Mouse (Mus musculus): ENCODE measurements around the gene Arfgap1. TPM values are rescaled to one million over a fixed set of nuclear protein-coding genes. Genes with fewer than 3 reads are reported as not detected.
A peak's percentile ranks its signal among the peaks of the same experiment; 100 is the strongest.

Arfgap1 gene
- polyA plus RNA-seq (2016; fragmentation: Nextera tagmentation; extraction: Ambion mirVana): 95.1 and 101 TPM in 2 replicates

DNA sequence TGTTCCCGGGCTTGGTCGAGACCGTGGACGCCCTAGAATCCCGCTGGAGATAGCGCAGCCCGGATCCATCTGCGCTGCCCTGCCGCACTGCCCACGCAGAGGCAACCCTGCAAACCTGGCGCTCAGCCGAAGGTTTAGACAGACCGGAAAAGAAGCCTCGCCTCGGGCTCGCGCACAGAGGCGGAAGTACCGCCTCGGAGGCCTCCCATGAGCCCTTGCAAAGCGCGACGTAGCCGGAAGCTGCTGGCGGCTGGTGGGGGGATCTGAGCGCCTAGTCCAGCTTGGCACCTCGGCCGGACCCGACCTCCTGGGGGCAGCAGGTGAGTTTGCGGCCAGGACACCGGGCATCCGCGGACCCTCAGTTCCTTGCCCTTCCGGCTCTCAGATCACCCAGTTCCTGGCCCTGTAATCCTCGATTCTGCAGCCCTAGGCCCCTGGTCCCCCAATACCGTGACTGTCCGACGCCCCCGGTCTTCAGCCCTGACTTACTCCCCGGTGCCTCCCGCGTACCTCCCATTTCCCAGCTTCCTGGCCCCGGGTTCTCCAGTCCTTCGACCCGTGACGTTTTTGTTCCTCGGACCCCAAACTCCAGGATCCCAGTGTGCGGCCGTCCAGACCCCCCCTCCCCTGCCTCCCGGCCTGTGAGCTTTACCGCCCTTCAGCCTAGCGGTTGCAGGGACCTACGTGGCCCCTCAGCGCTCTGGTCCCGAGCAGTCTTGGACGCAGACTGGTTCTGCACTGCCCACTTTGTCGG, at the start of gene Arfgap1:
TSS of gene Arfgap1 (plus strand) at position 216 of the 754 bp plus-strand sequence.
- Histone ChIP-seq H3K4me2 (replicated peaks) (peak within 1 kb of the TSS; percentile 94), H3K4me1 (peaks cover 20% of the 10 kb centered on the region), H3K36me3 (peaks cover 20% of the 10 kb centered on the region), H3K27ac (peak within 1 kb of the TSS; percentile 68), H3K9ac (peak within 1 kb of the TSS; percentile 95), H3K9me3 (no peaks in the 10 kb centered on the region), H3K4me3 (peak within 1 kb of the TSS; percentile 91), H3K27me3 (replicated peaks) (no peaks in the 10 kb centered on the region)
- peak; percentile 88 for ATAC-seq (ENCODE audit: low FRiP score, low read depth)
- WGBS: under 1% methylated on average over 57 of the region's 57 CpGs

- Histone ChIP-seq H3K4me2 (replicated peaks) (peak overlapping the region; percentile 89), H3K27ac (no peak overlapping the region), H3K9ac (peak overlapping the region; percentile 99), H3K4me3 (peak overlapping the region; percentile 100), H3K36me3 (peaks cover 26% of the 10 kb centered on the region; the same call in 1 of the 2 replicates), H3K27me3 (replicated peaks) (no peaks in the 10 kb centered on the region), H3K9me3 (no peaks in the 10 kb centered on the region), H3K4me1 (peaks cover 16% of the 10 kb centered on the region)
- WGBS: 1% methylated on average over 61 of the region's 61 CpGs
- peak; percentile 65 for ATAC-seq (ENCODE audit: low FRiP score, low read depth)
Observed at GRCm38 (mm10) chr2:180919913-180920809, 46.9 kb upstream of the Arfgap1 start.

- peak within 1 kb of the TSS; percentile 99 for H3K9ac ChIP-seq
- no peaks in the 10 kb centered on the region for H3K9me3 ChIP-seq
- ATAC-seq (ENCODE audit: low FRiP score, low read depth): peak; percentile 93
- H3K4me2 ChIP-seq (replicated peaks): peak within 1 kb of the TSS; percentile 89
- peaks cover 23% of the 10 kb centered on the region; the same call in 1 of the 2 replicates for H3K36me3 ChIP-seq
- under 1% methylated on average over 56 of the region's 56 CpGs for WGBS
- no peaks in the 10 kb centered on the region for H3K27me3 ChIP-seq (replicated peaks)
- peaks cover 16% of the 10 kb centered on the region for H3K4me1 ChIP-seq
- peak within 1 kb of the TSS; percentile 100 for H3K4me3 ChIP-seq
- no peak within 1 kb of the TSS for H3K27ac ChIP-seq
Observed at GRCm38 (mm10) chr2:180920810-180921400, 46.1 kb upstream of the Arfgap1 start, which contains the start of gene Ythdf1. Gene Ythdf1, minus strand, starts transcription at chr2:180920949.

- Histone ChIP-seq H3K9ac (no peak overlapping the region), H3K27me3 (replicated peaks) (no peaks in the 10 kb centered on the region), H3K36me3 (peaks cover 8% of the 10 kb centered on the region; the same call in 1 of the 2 replicates), H3K27ac (no peak overlapping the region), H3K9me3 (no peaks in the 10 kb centered on the region), H3K4me2 (replicated peaks) (no peak overlapping the region), H3K4me1 (peaks cover 13% of the 10 kb centered on the region), H3K4me3 (no peak overlapping the region)
- 91% methylated on average over 6 of the region's 6 CpGs for WGBS
- ATAC-seq (ENCODE audit: low FRiP score, low read depth): no peak
Observed at GRCm38 (mm10) chr2:180922739-180923138, 44.3 kb upstream of the Arfgap1 start.

DNA sequence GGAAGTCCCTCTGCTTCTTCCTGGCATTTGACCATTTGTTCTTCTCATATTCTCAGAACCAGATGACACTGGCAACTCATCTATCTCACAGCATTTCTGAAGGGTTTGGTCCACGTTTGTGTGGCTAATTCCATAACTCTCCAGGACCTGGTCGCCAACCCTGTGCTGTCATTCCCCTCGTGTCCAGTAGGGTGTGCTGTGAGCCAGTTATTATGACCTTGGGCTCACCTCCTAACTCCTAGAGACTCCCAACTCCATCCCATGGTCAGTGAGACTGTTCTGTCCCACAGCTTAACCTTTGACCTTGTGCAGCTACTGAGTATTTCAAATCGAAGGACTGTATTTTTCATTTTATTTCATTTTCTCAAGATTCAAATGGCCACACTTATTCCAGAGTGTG, 41.8 kb upstream of the Arfgap1 start:
- Histone ChIP-seq H3K9ac (no peak overlapping the region), H3K4me2 (replicated peaks) (no peak overlapping the region), H3K4me3 (no peak overlapping the region), H3K27me3 (replicated peaks) (no peaks in the 10 kb centered on the region), H3K36me3 (no peaks in the 10 kb centered on the region), H3K9me3 (no peaks in the 10 kb centered on the region), H3K4me1 (peaks cover 4% of the 10 kb centered on the region; the same call in 1 of the 2 replicates), H3K27ac (no peak overlapping the region)
- no peak for ATAC-seq (ENCODE audit: low FRiP score, low read depth)
- WGBS: 5% methylated on average over 4 of the region's 4 CpGs

- Histone ChIP-seq H3K9ac (no peak within 1 kb of the TSS), H3K4me3 (no peak within 1 kb of the TSS), H3K9me3 (no peaks in the 10 kb centered on the region), H3K27me3 (replicated peaks) (no peaks in the 10 kb centered on the region), H3K4me1 (no peaks in the 10 kb centered on the region; the same call in 1 of the 2 replicates), H3K4me2 (replicated peaks) (no peak within 1 kb of the TSS), H3K36me3 (peaks cover 4% of the 10 kb centered on the region; the same call in 1 of the 2 replicates), H3K27ac (no peak within 1 kb of the TSS)
- ATAC-seq (ENCODE audit: low FRiP score, low read depth): no peak
- WGBS: 50% methylated on average over 4 of the region's 4 CpGs
Observed at GRCm38 (mm10) chr2:180928723-180929122, 38.3 kb upstream of the Arfgap1 start, which contains the start of gene Birc7. Gene Birc7, plus strand, starts transcription at chr2:180929023.

GRCm38 (mm10) chr2:180932418-180932817, 34.6 kb upstream of the Arfgap1 start:
- H3K9ac ChIP-seq: no peak overlapping the region
- 73% methylated on average over 1 of the region's 1 CpGs for WGBS
- no peak overlapping the region for H3K4me2 ChIP-seq (replicated peaks)
- H3K4me3 ChIP-seq: no peak overlapping the region
- no peaks in the 10 kb centered on the region for H3K27me3 ChIP-seq (replicated peaks)
- H3K9me3 ChIP-seq: no peaks in the 10 kb centered on the region
- H3K27ac ChIP-seq: no peak overlapping the region
- H3K36me3 ChIP-seq: peaks cover 17% of the 10 kb centered on the region; the same call in 1 of the 2 replicates
- no peaks in the 10 kb centered on the region; the same call in 1 of the 2 replicates for H3K4me1 ChIP-seq
- no peak for ATAC-seq (ENCODE audit: low FRiP score, low read depth)

GRCm38 (mm10) chr2:180940187-180940586, 26.8 kb upstream of the Arfgap1 start:
- Histone ChIP-seq H3K4me2 (replicated peaks) (no peak overlapping the region), H3K4me3 (no peak overlapping the region), H3K9me3 (no peaks in the 10 kb centered on the region), H3K4me1 (no peaks in the 10 kb centered on the region), H3K36me3 (peaks cover 27% of the 10 kb centered on the region), H3K9ac (no peak overlapping the region), H3K27ac (no peak overlapping the region), H3K27me3 (replicated peaks) (no peaks in the 10 kb centered on the region)
- ATAC-seq (ENCODE audit: low FRiP score, low read depth): no peak

GRCm38 (mm10) chr2:180941869-180942268, 25.2 kb upstream of the Arfgap1 start:
- Histone ChIP-seq H3K27me3 (replicated peaks) (no peaks in the 10 kb centered on the region), H3K27ac (no peak overlapping the region), H3K4me1 (no peaks in the 10 kb centered on the region), H3K9me3 (no peaks in the 10 kb centered on the region), H3K9ac (no peak overlapping the region), H3K4me2 (replicated peaks) (no peak overlapping the region), H3K36me3 (peaks cover 23% of the 10 kb centered on the region), H3K4me3 (no peak overlapping the region)
- ATAC-seq (ENCODE audit: low FRiP score, low read depth): no peak

DNA sequence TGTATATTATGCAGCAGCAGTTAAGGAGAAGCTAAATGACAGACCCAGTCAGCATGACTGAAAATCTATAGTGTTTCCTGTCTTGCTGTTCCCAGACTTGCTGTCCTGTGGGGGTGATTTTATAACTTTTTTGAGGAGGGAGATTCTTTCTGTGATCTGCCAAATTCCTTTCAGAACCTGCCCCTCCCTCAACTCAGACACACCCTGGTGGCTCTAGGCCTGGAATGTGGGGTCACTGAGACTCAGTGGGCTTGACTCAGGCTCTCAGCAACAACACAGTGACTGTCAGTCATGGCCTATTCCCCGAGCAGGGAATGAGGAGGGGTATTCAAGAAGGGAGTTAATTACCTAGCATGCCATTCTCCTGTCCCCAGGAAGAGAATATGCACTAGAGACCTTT, 17.1 kb upstream of the Arfgap1 start:
- H3K9ac ChIP-seq: no peak overlapping the region
- H3K36me3 ChIP-seq: no peaks in the 10 kb centered on the region; the same call in 1 of the 2 replicates
- no peak overlapping the region for H3K4me3 ChIP-seq
- H3K4me1 ChIP-seq: peaks cover 31% of the 10 kb centered on the region
- no peak overlapping the region for H3K4me2 ChIP-seq (replicated peaks)
- WGBS: 26% methylated on average over 1 of the region's 1 CpGs
- no peaks in the 10 kb centered on the region for H3K9me3 ChIP-seq
- ATAC-seq (ENCODE audit: low FRiP score, low read depth): no peak
- H3K27ac ChIP-seq: no peak overlapping the region
- H3K27me3 ChIP-seq (replicated peaks): no peaks in the 10 kb centered on the region

GRCm38 (mm10) chr2:180952731-180953171, 14.3 kb upstream of the Arfgap1 start:
- Histone ChIP-seq H3K36me3 (no peaks in the 10 kb centered on the region; the same call in 1 of the 2 replicates), H3K9me3 (no peaks in the 10 kb centered on the region), H3K27me3 (replicated peaks) (peaks cover 2% of the 10 kb centered on the region; the same call in 1 of the 2 replicates), H3K4me2 (replicated peaks) (peak overlapping the region; percentile 83), H3K27ac (peak overlapping the region; percentile 96), H3K9ac (peak overlapping the region; percentile 81), H3K4me3 (peak overlapping the region; percentile 67), H3K4me1 (peaks cover 31% of the 10 kb centered on the region)
- 5% methylated on average over 9 of the region's 9 CpGs for WGBS
- peak; percentile 30 for ATAC-seq (ENCODE audit: low FRiP score, low read depth)
